Mouse (Mus musculus) forebrain, embryonic 11.5 days (tissue): Measurements from ENCODE around the gene Cdc20. TPM values are rescaled to one million over a fixed set of nuclear protein-coding genes. Genes with fewer than 3 reads are reported as not detected.
A peak's percentile ranks its signal among the peaks of the same experiment; 100 is the strongest.

Experiments used
- ATAC-seq: fragments of 200-750 bp; cut with Nextera tagmentation; replicated peaks from 2 replicates; pipeline ENCODE4 v1.8.0; 2017; ENCODE audit warnings: moderate TSS enrichment; ENCODE audit not compliant: low FRiP score
- DNase-seq: peaks from one replicate; pipeline ENCODE4 v3.0.0-alpha.2; 2017; ENCODE audit warnings: low spot score
- H3K27ac ChIP-seq: fragments of 300-500 bp; sonication (generic); 2 replicates; pipeline ENCODE4 v1.5.1; 2014; ENCODE audit warnings: low read depth, low read length
- H3K27me3 ChIP-seq: fragments of 300-500 bp; sonication (generic); 2 replicates; pipeline ENCODE4 v1.6.1; 2014; ENCODE audit warnings: mild to moderate bottlenecking, low read length, mixed read lengths; ENCODE audit not compliant: control insufficient read depth, insufficient read depth
- H3K36me3 ChIP-seq: fragments of 300-500 bp; sonication (generic); 2 replicates; pipeline ENCODE4 v1.6.1; 2014; ENCODE audit warnings: mild to moderate bottlenecking, low read length, moderate library complexity, mixed read lengths; ENCODE audit not compliant: control insufficient read depth, insufficient read depth
- H3K4me1 ChIP-seq: fragments of 300-500 bp; sonication (generic); replicated peaks from 2 replicates; pipeline ENCODE4 v1.6.1; 2014; ENCODE audit warnings: low read length, mixed read lengths; ENCODE audit not compliant: control insufficient read depth, insufficient read depth
- H3K4me2 ChIP-seq: fragments of 300-500 bp; sonication (generic); 2 replicates; pipeline ENCODE4 v1.6.1; 2014; ENCODE audit warnings: low read depth, mild to moderate bottlenecking, low read length, moderate library complexity, mixed read lengths; ENCODE audit not compliant: severe bottlenecking
- H3K4me3 ChIP-seq: fragments of 300-500 bp; sonication (generic); 2 replicates; pipeline ENCODE4 v1.5.1; 2014; ENCODE audit warnings: low read depth, low read length
- H3K9ac ChIP-seq: fragments of 300-500 bp; sonication (generic); 2 replicates; pipeline ENCODE4 v1.6.1; 2014; ENCODE audit warnings: low read length
- H3K9me3 ChIP-seq: fragments of 300-500 bp; sonication (generic); 2 replicates; pipeline ENCODE4 v1.6.1; 2016; ENCODE audit warnings: low read length, mixed read lengths; ENCODE audit not compliant: control insufficient read depth
- WGBS: fragments of 180-500 bp; shearing (Covaris S2); extraction: QIAGEN DNeasy Blood & Tissue Kit; methylation state at CpG from one replicate; pipeline ENCODE4 v1.1.7; 2014; 5-methylcytosine and 5-hydroxymethylcytosine counted together
- polyA plus RNA-seq: library from polyadenylated mRNA; unstranded; fragments of >200 nt; fragmentation: Nextera tagmentation; extraction: Ambion mirVana; gene quantifications from 2 replicates; pipeline ENCODE4 v1.2.1, GENCODE M21; 2014

Cdc20 gene
- polyA plus RNA-seq, 1 experiment from 2014 or later = 369 TPM

GRCm38 (mm10) chr4:118445781-118446414, 8.7 kb upstream of the Cdc20 start:
- Histone ChIP-seq H3K9me3 (no peaks in the 10 kb centered on the region), H3K4me1 (peaks cover 5% of the 10 kb centered on the region; the same call in 1 of the 2 replicates), H3K4me2 (peak overlapping the region; percentile 76), H3K36me3 (no peaks in the 10 kb centered on the region), H3K27me3 (no peaks in the 10 kb centered on the region; the same call in 1 of the 2 replicates), H3K4me3 (peak overlapping the region; percentile 33), H3K9ac (peak overlapping the region; percentile 53), H3K27ac (no peak overlapping the region)
- ATAC-seq = peak; percentile 70
- DNase-seq = peak; percentile 59
- WGBS = 16% methylated on average over 18 of the region's 18 CpGs

- Histone ChIP-seq H3K9ac (no peak overlapping the region), H3K27me3 (no peaks in the 10 kb centered on the region; the same call in 1 of the 2 replicates), H3K4me3 (no peak overlapping the region), H3K9me3 (no peaks in the 10 kb centered on the region), H3K4me2 (no peak overlapping the region), H3K36me3 (no peaks in the 10 kb centered on the region), H3K4me1 (peaks cover 5% of the 10 kb centered on the region; the same call in 1 of the 2 replicates), H3K27ac (no peak overlapping the region)
- ATAC-seq (no peak), DNase-seq (no peak)
- 81% methylated on average over 10 of the region's 10 CpGs for WGBS
Observed at GRCm38 (mm10) chr4:118445088-118445487, 7.9 kb upstream of the Cdc20 start.

- Histone ChIP-seq H3K4me2 (peak overlapping the region; percentile 87), H3K4me3 (peak overlapping the region; percentile 75), H3K27ac (peak overlapping the region; percentile 83), H3K36me3 (peaks cover 4% of the 10 kb centered on the region), H3K27me3 (no peaks in the 10 kb centered on the region), H3K9me3 (no peaks in the 10 kb centered on the region), H3K4me1 (peaks cover 15% of the 10 kb centered on the region), H3K9ac (peak overlapping the region; percentile 90)
- 8% methylated on average over 12 of the region's 12 CpGs for WGBS
- DNase-seq (peak; percentile 56), ATAC-seq (0 out of 2 replicates have a peak, but pooled peaks have one; percentile 32)
Observed at GRCm38 (mm10) chr4:118437829-118438253, 689 bp upstream of the Cdc20 start.

GRCm38 (mm10) chr4:118432332-118432731, 4.8 kb downstream of the Cdc20 start:
- H3K9ac ChIP-seq = no peak overlapping the region
- no peak for DNase-seq
- ATAC-seq = no peak
- H3K9me3 ChIP-seq = no peaks in the 10 kb centered on the region
- no peak overlapping the region for H3K27ac ChIP-seq
- H3K4me1 ChIP-seq = peaks cover 15% of the 10 kb centered on the region
- WGBS = 79% methylated on average over 8 of the region's 8 CpGs
- H3K4me2 ChIP-seq = no peak overlapping the region
- H3K27me3 ChIP-seq = no peaks in the 10 kb centered on the region
- no peak overlapping the region for H3K4me3 ChIP-seq
- H3K36me3 ChIP-seq = peaks cover 7% of the 10 kb centered on the region

GRCm38 (mm10) chr4:118429215-118429895, 7.8 kb downstream of the Cdc20 start:
- H3K4me3 ChIP-seq = no peak overlapping the region

GRCm38 (mm10) chr4:118428531-118429214, 8.5 kb downstream of the Cdc20 start:
- peak overlapping the region; percentile 53 for H3K4me3 ChIP-seq
- WGBS = 54% methylated on average over 15 of the region's 15 CpGs
- H3K27ac ChIP-seq = peak overlapping the region; percentile 12; the same call in 1 of the 2 replicates
- H3K9me3 ChIP-seq = no peaks in the 10 kb centered on the region
- DNase-seq = no peak
- H3K4me1 ChIP-seq = peaks cover 7% of the 10 kb centered on the region; the same call in 1 of the 2 replicates
- H3K36me3 ChIP-seq = peaks cover 3% of the 10 kb centered on the region; the same call in 1 of the 2 replicates
- no peaks in the 10 kb centered on the region for H3K27me3 ChIP-seq
- peak overlapping the region; percentile 76 for H3K9ac ChIP-seq
- H3K4me2 ChIP-seq = peak overlapping the region; percentile 84
- peak; percentile 10 for ATAC-seq

More at GRCm38 (mm10) chr4:118429215-118429895, 7.8 kb downstream of the Cdc20 start:
- Histone ChIP-seq H3K36me3 (peaks cover 3% of the 10 kb centered on the region; the same call in 1 of the 2 replicates), H3K27me3 (no peaks in the 10 kb centered on the region), H3K9me3 (no peaks in the 10 kb centered on the region), H3K27ac (no peak overlapping the region), H3K4me2 (no peak overlapping the region; the same call in 1 of the 2 replicates), H3K4me1 (peaks cover 7% of the 10 kb centered on the region; the same call in 1 of the 2 replicates), H3K9ac (no peak overlapping the region)
- DNase-seq (peak; percentile 53), ATAC-seq (no peak)
- WGBS = 63% methylated on average over 7 of the region's 7 CpGs

- peaks cover 7% of the 10 kb centered on the region; the same call in 1 of the 2 replicates for H3K4me1 ChIP-seq
- peak within 1 kb of the TSS; percentile 53 for H3K4me3 ChIP-seq
- H3K27ac ChIP-seq = peak within 1 kb of the TSS; percentile 12; the same call in 1 of the 2 replicates
- peak within 1 kb of the TSS; percentile 84 for H3K4me2 ChIP-seq
- WGBS = 1% methylated on average over 30 of the region's 31 CpGs
- peak within 1 kb of the TSS; percentile 76 for H3K9ac ChIP-seq
- peaks cover 3% of the 10 kb centered on the region; the same call in 1 of the 2 replicates for H3K36me3 ChIP-seq
- no peaks in the 10 kb centered on the region for H3K27me3 ChIP-seq
- DNase-seq (peak; percentile 95), ATAC-seq (peak; percentile 95)
- no peaks in the 10 kb centered on the region for H3K9me3 ChIP-seq
Observed at GRCm38 (mm10) chr4:118427768-118428451, 9.2 kb downstream of the Cdc20 start, which contains the start of gene Elovl1. Gene Elovl1 (plus strand): TSS chr4:118428093.

GRCm38 (mm10) chr4:118427415-118427767, 9.8 kb downstream of the Cdc20 start:
- H3K4me3 ChIP-seq = peak overlapping the region; percentile 53
- 3% methylated on average over 5 of the region's 5 CpGs for WGBS
- DNase-seq (no peak), ATAC-seq (no peak; the same call in 1 of the 2 replicates)
- peak overlapping the region; percentile 84 for H3K4me2 ChIP-seq
- no peaks in the 10 kb centered on the region for H3K27me3 ChIP-seq
- H3K4me1 ChIP-seq = peaks cover 7% of the 10 kb centered on the region; the same call in 1 of the 2 replicates
- peaks cover 1% of the 10 kb centered on the region; the same call in 1 of the 2 replicates for H3K36me3 ChIP-seq
- peak overlapping the region; percentile 76 for H3K9ac ChIP-seq
- no peak overlapping the region for H3K27ac ChIP-seq
- H3K9me3 ChIP-seq = no peaks in the 10 kb centered on the region
